Mouse (Mus musculus) heart, embryonic 13.5 days (tissue): ENCODE data around the gene Dusp7. TPM values are rescaled to one million over a fixed set of nuclear protein-coding genes. Genes with fewer than 3 reads are reported as not detected.

Source experiments
- ATAC-seq: fragments of 200-750 bp; cut with Nextera tagmentation; 2 replicates; pipeline ENCODE4 v1.8.0; 2017; ENCODE audit warnings: moderate TSS enrichment; ENCODE audit not compliant: insufficient number of reproducible peaks, low FRiP score, low TSS enrichment; ENCODE audit errors: extremely low read depth
- H3K27ac ChIP-seq: fragments of 300-500 bp; sonication (generic); replicated peaks from 2 replicates; pipeline ENCODE4 v1.5.1; 2015; ENCODE audit warnings: moderate library complexity, mild to moderate bottlenecking, inconsistent platforms
- H3K27me3 ChIP-seq: fragments of 300-500 bp; sonication (generic); replicated peaks from 2 replicates; pipeline ENCODE4 v1.6.1; 2015; ENCODE audit warnings: mild to moderate bottlenecking, inconsistent platforms
- H3K36me3 ChIP-seq: fragments of 300-500 bp; sonication (generic); 2 replicates; pipeline ENCODE4 v1.6.1; 2015; ENCODE audit warnings: mild to moderate bottlenecking, inconsistent platforms
- H3K4me1 ChIP-seq: fragments of 300-500 bp; sonication (generic); 2 replicates; pipeline ENCODE4 v1.6.1; 2015; ENCODE audit warnings: inconsistent platforms
- H3K4me2 ChIP-seq: fragments of 300-500 bp; sonication (generic); 2 replicates; pipeline ENCODE4 v1.6.1; 2015; ENCODE audit warnings: inconsistent platforms, mild to moderate bottlenecking, moderate library complexity
- H3K4me3 ChIP-seq: fragments of 300-500 bp; sonication (generic); 2 replicates; pipeline ENCODE4 v1.5.1; 2015; ENCODE audit warnings: moderate library complexity, mild to moderate bottlenecking, inconsistent platforms
- H3K9ac ChIP-seq: fragments of 300-500 bp; sonication (generic); 2 replicates; pipeline ENCODE4 v1.6.1; 2015; ENCODE audit warnings: inconsistent platforms, mild to moderate bottlenecking, moderate library complexity
- H3K9me3 ChIP-seq: fragments of 300-500 bp; sonication (generic); 2 replicates; pipeline ENCODE4 v1.6.1; 2016; ENCODE audit warnings: inconsistent platforms
- WGBS: fragments of 180-500 bp; shearing (Covaris S2); methylation state at CpG from one replicate; pipeline ENCODE4 v1.1.7; 2015; ENCODE audit warnings: mixed read lengths; 5-methylcytosine and 5-hydroxymethylcytosine counted together
- polyA plus RNA-seq: library from polyadenylated mRNA; unstranded; fragments of >200 nt; fragmentation: Nextera tagmentation; extraction: Ambion mirVana; gene quantifications from 2 replicates; pipeline ENCODE4 v1.2.1, GENCODE M21; 2015

The Dusp7 gene
- polyA plus RNA-seq, 1 experiment from 2014 or later = 8.6 TPM

- no peak overlapping the region for H3K4me2 ChIP-seq
- 0 out of 2 replicates have a peak overlapping the region, but pooled peaks have one; percentile 7 for H3K27ac ChIP-seq
- H3K9ac ChIP-seq = no peak overlapping the region
- no peaks in the 10 kb centered on the region for H3K36me3 ChIP-seq
- no peak overlapping the region for H3K4me3 ChIP-seq
- H3K27me3 ChIP-seq = no peaks in the 10 kb centered on the region; the same call in 1 of the 2 replicates
- WGBS = 92% methylated on average over 4 of the region's 4 CpGs
- no peak for ATAC-seq
- H3K9me3 ChIP-seq = no peaks in the 10 kb centered on the region
- H3K4me1 ChIP-seq = peaks cover 66% of the 10 kb centered on the region
These were observed 40.7 kb downstream of the Dusp7 start for GRCm38 (mm10) chr9:106409096-106409495.

- no peak overlapping the region for H3K4me3 ChIP-seq
- H3K9ac ChIP-seq = no peak overlapping the region
- H3K27ac ChIP-seq = no peak overlapping the region
- peaks cover 57% of the 10 kb centered on the region for H3K4me1 ChIP-seq
- H3K27me3 ChIP-seq = no peaks in the 10 kb centered on the region; the same call in 1 of the 2 replicates
- no peaks in the 10 kb centered on the region for H3K9me3 ChIP-seq
- no peaks in the 10 kb centered on the region for H3K36me3 ChIP-seq
- WGBS = 80% methylated on average over 2 of the region's 2 CpGs
- no peak for ATAC-seq
- no peak overlapping the region for H3K4me2 ChIP-seq
These were observed 41.7 kb downstream of the Dusp7 start for GRCm38 (mm10) chr9:106410086-106410650.

GRCm38 (mm10) chr9:106411091-106411594 lies 42.7 kb downstream of the Dusp7 start:
- peaks cover 47% of the 10 kb centered on the region for H3K4me1 ChIP-seq
- H3K27me3 ChIP-seq = no peaks in the 10 kb centered on the region; the same call in 1 of the 2 replicates
- H3K9me3 ChIP-seq = no peaks in the 10 kb centered on the region
- H3K27ac ChIP-seq = no peak overlapping the region
- no peaks in the 10 kb centered on the region for H3K36me3 ChIP-seq
- 41% methylated on average over 9 of the region's 9 CpGs for WGBS
- H3K4me3 ChIP-seq = no peak overlapping the region
- ATAC-seq = no peak
- H3K9ac ChIP-seq = no peak overlapping the region
- no peak overlapping the region for H3K4me2 ChIP-seq

- no peaks in the 10 kb centered on the region for H3K9me3 ChIP-seq
- peak overlapping the region; percentile 34; the same call in 1 of the 2 replicates for H3K9ac ChIP-seq
- no peaks in the 10 kb centered on the region; the same call in 1 of the 2 replicates for H3K27me3 ChIP-seq
- peaks cover 46% of the 10 kb centered on the region for H3K4me1 ChIP-seq
- 53% methylated on average over 6 of the region's 6 CpGs for WGBS
- 0 out of 2 replicates have a peak overlapping the region, but pooled peaks have one; percentile 6 for H3K27ac ChIP-seq
- H3K36me3 ChIP-seq = no peaks in the 10 kb centered on the region
- no peak overlapping the region for H3K4me3 ChIP-seq
- no peak for ATAC-seq
- H3K4me2 ChIP-seq = no peak overlapping the region
These were observed 43.3 kb downstream of the Dusp7 start for GRCm38 (mm10) chr9:106411729-106412128.

- H3K36me3 ChIP-seq = no peaks in the 10 kb centered on the region
- 87% methylated on average over 3 of the region's 3 CpGs for WGBS
- H3K4me1 ChIP-seq = peaks cover 46% of the 10 kb centered on the region
- no peak overlapping the region for H3K27ac ChIP-seq
- no peak overlapping the region for H3K4me2 ChIP-seq
- H3K4me3 ChIP-seq = no peak overlapping the region
- no peaks in the 10 kb centered on the region; the same call in 1 of the 2 replicates for H3K27me3 ChIP-seq
- H3K9me3 ChIP-seq = no peaks in the 10 kb centered on the region
- no peak for ATAC-seq
- H3K9ac ChIP-seq = 0 out of 2 replicates have a peak overlapping the region, but pooled peaks have one; percentile 34
These were observed 43.8 kb downstream of the Dusp7 start for GRCm38 (mm10) chr9:106412210-106412609.

GRCm38 (mm10) chr9:106413606-106414005 lies 45.2 kb downstream of the Dusp7 start:
- no peak for ATAC-seq
- no peaks in the 10 kb centered on the region for H3K36me3 ChIP-seq
- H3K4me2 ChIP-seq = no peak overlapping the region
- peaks cover 48% of the 10 kb centered on the region for H3K4me1 ChIP-seq
- no peaks in the 10 kb centered on the region for H3K9me3 ChIP-seq
- WGBS = 79% methylated on average over 5 of the region's 5 CpGs
- H3K27me3 ChIP-seq = no peaks in the 10 kb centered on the region; the same call in 1 of the 2 replicates
- no peak overlapping the region for H3K9ac ChIP-seq
- no peak overlapping the region for H3K4me3 ChIP-seq
- H3K27ac ChIP-seq = no peak overlapping the region

- Histone ChIP-seq H3K9me3 (no peaks in the 10 kb centered on the region), H3K9ac (no peak overlapping the region), H3K4me1 (peaks cover 49% of the 10 kb centered on the region), H3K36me3 (no peaks in the 10 kb centered on the region), H3K4me3 (no peak overlapping the region), H3K27ac (peak overlapping the region; percentile 34), H3K27me3 (peaks cover 5% of the 10 kb centered on the region), H3K4me2 (no peak overlapping the region)
- ATAC-seq = no peak
- WGBS = 53% methylated on average over 6 of the region's 6 CpGs
These were observed 48.4 kb downstream of the Dusp7 start for GRCm38 (mm10) chr9:106416826-106417225.

GRCm38 (mm10) chr9:106417841-106418625 lies 49.6 kb downstream of the Dusp7 start:
- 14% methylated on average over 29 of the region's 29 CpGs for WGBS
- no peaks in the 10 kb centered on the region for H3K36me3 ChIP-seq
- H3K4me2 ChIP-seq = peak overlapping the region; percentile 76
- peaks cover 5% of the 10 kb centered on the region for H3K27me3 ChIP-seq
- ATAC-seq = peak; percentile 45
- peak overlapping the region; percentile 78 for H3K9ac ChIP-seq
- peak overlapping the region; percentile 44 for H3K4me3 ChIP-seq
- peaks cover 44% of the 10 kb centered on the region for H3K4me1 ChIP-seq
- no peaks in the 10 kb centered on the region for H3K9me3 ChIP-seq
- peak overlapping the region; percentile 74 for H3K27ac ChIP-seq

- Histone ChIP-seq H3K36me3 (no peaks in the 10 kb centered on the region), H3K9me3 (no peaks in the 10 kb centered on the region), H3K4me2 (no peak overlapping the region), H3K4me3 (no peak overlapping the region), H3K27ac (no peak overlapping the region), H3K4me1 (peaks cover 44% of the 10 kb centered on the region), H3K27me3 (peaks cover 8% of the 10 kb centered on the region), H3K9ac (peak overlapping the region; percentile 33; the same call in 1 of the 2 replicates)
- no peak for ATAC-seq
- WGBS = 7% methylated on average over 2 of the region's 2 CpGs
These were observed 52.2 kb downstream of the Dusp7 start for GRCm38 (mm10) chr9:106420608-106421007.

- H3K36me3 ChIP-seq = no peaks in the 10 kb centered on the region
- peaks cover 43% of the 10 kb centered on the region for H3K4me1 ChIP-seq
- no peaks in the 10 kb centered on the region for H3K9me3 ChIP-seq
- WGBS = 21% methylated on average over 18 of the region's 18 CpGs
- H3K27ac ChIP-seq = no peak overlapping the region
- H3K27me3 ChIP-seq = peaks cover 8% of the 10 kb centered on the region
- peak overlapping the region; percentile 44; the same call in 1 of the 2 replicates for H3K9ac ChIP-seq
- peak overlapping the region; percentile 57 for H3K4me2 ChIP-seq
- ATAC-seq = no peak
- peak overlapping the region; percentile 23 for H3K4me3 ChIP-seq
These were observed 52.8 kb downstream of the Dusp7 start for GRCm38 (mm10) chr9:106421033-106421864.

GRCm38 (mm10) chr9:106421865-106422160 lies 53.4 kb downstream of the Dusp7 start:
- Histone ChIP-seq H3K27ac (no peak overlapping the region), H3K36me3 (no peaks in the 10 kb centered on the region), H3K9ac (peak overlapping the region; percentile 44; the same call in 1 of the 2 replicates), H3K4me3 (peak overlapping the region; percentile 23), H3K4me1 (peaks cover 39% of the 10 kb centered on the region), H3K27me3 (peaks cover 8% of the 10 kb centered on the region), H3K4me2 (peak overlapping the region; percentile 57), H3K9me3 (no peaks in the 10 kb centered on the region)
- 0 out of 2 replicates have a peak, but pooled peaks have one; percentile 9 for ATAC-seq
- 0% methylated on average over 3 of the region's 3 CpGs for WGBS
